Mouse (Mus musculus): Measurements from ENCODE around the gene Casc1.

The Casc1 gene

GRCm38 (mm10) chr6:145210816-145211338 is at the start of gene Casc1, which contains the start of gene Etfrf1:
TSS of gene Casc1 (minus strand) at chr6:145211005.
TSS of gene Etfrf1 (plus strand) at chr6:145211134.
- DNase-seq: peak; percentile 100

GRCm38 (mm10) chr6:145256701-145257073 is 45.9 kb upstream of the Casc1 start:
- peak; percentile 91 for DNase-seq

DNA sequence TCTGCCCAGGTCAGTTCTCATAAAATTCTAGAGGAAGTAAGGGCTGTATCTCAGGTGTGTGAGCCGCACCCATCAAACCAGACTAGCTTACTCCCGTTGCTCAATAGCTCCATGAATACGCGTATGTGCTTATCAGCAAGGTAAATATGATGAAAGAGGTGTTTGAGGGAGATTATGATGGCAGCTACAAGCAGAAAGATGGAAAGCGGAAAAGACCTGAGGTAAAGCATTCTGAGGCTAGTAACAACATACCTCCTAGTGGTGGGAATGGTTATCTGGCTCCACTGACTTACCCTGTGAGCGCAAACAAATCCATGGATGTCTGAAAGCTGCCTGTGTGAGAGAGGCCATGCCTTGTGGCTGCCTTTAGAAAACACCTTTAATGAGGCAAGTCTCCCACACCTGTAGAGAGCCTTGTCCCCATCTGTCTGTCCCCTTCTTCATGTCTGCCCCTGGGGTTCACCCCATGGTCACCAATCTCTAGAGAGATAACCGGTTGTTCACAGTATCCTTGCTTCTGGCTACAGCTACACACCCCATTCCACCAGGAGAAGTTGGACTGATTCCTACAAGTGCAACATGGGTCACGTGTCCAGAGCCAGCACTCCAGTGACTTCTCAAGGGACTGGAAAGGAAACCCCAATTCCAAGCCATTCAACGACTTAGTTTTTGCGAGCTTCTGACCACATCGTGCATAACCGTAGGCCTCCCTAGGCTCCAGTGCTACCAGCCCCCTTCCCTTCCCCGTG is 45.3 kb upstream of the Casc1 start:
- peak; percentile 97 for DNase-seq

GRCm38 (mm10) chr6:145250820-145251219 is 40.0 kb upstream of the Casc1 start:
- DNase-seq: no peak

GRCm38 (mm10) chr6:145250185-145250791 is 39.5 kb upstream of the Casc1 start, which contains the start of gene Kras:
TSS of gene Kras (minus strand) at chr6:145250239.
- DNase-seq: peak; percentile 99

GRCm38 (mm10) chr6:145249291-145250184 is 38.7 kb upstream of the Casc1 start:
- peak; percentile 97 for DNase-seq

DNA sequence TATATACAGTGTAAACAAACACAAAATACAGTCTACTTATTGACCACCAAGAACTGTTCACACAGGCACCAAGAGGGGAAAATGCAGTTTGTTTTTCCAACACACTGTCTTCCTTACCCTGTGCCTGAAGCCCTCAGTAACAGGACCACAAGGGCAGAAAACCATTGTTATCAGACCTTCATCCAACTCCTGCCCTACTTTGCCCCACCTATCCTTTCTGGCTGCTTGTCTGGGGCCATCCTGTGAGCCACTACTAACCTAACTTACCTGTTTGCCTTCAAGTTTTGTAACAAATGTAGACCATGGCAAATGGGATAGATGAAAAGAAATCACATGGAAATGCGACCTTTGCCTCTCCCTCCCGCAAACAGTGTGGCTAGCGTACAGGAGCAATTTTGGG is 37.1 kb upstream of the Casc1 start:
- peak; percentile 82 for DNase-seq

DNA sequence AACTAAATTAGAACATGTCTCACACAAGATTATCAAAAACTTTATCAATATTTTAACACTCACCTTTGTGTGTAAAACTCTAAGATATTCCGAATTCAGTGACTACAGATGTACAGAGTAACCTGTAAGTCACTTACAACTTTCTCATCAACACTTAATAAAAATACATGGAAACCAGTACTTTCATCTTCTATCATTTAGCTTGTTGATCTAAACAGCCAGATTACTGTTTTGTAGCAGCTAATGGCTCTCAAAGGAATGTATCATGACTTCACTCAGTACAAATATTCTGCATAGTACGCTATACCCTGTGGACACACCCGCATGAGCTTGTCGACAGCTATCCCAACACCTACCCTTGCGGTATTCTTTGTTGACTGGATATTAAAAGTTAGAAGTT is 36.0 kb upstream of the Casc1 start:
- DNase-seq: no peak

DNA sequence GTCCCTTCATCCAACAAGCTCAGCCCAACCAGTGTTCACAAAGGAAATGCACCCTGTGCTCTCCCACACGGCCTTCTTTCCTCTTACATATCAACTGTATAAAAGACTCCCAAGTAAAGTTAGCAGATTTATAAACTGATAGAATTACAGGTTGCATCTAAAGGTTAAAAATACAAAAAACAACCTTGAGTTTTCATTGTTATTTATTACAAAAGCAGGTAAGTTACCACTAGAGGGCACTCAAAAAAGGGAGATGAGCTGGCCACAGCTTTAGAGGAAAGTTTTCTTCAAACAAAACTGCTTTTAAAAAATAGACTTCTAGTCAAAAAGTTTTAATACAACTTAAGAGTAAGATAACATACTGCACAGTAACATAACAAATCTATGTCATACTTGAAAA is 31.7 kb upstream of the Casc1 start:
- no peak for DNase-seq

DNA sequence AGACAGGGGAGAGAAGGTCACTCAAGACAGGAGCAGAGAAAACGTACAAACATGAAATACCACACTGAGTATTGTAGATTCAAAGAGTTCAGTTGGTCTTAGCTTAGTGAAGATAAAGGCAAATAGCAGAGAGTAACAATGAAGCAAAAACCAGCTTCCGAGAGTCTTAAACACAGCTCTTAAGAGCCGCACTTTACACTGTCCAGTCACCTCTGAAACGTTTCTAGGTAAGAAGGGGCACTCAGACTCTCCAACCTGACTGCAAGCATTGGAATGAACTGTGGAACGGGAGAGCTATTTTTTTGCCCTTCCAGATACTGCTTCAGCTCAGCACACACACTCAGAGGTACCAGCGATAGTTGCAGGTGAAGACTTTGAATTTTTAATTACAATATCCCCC is 29.5 kb upstream of the Casc1 start:
- no peak for DNase-seq

- DNase-seq: peak; percentile 66
Measured at GRCm38 (mm10) chr6:145237148-145237547, 26.3 kb upstream of the Casc1 start.

- DNase-seq: peak; percentile 61
Measured at GRCm38 (mm10) chr6:145235367-145235766, 24.6 kb upstream of the Casc1 start.

GRCm38 (mm10) chr6:145234391-145234790 is 23.6 kb upstream of the Casc1 start:
- DNase-seq: no peak

DNA sequence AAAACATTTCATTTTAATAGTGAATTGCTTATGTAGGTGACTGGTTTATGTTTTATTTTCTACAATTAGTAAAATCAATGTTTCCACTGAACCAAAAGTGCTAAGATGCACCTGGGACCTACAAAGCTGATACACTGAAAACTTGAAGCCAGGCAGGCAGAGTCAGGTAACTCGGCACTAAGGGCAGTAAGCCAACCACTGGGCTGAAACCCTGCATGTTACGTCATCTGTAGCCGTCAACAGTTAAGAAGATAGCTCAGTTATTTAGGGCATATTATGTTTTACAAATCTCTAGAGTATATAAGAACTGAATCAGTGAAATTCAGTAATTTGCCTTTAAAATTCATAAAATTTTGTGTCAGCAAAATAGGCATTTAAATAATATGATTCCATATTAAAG is 15.5 kb upstream of the Casc1 start:
- no peak for DNase-seq

DNA sequence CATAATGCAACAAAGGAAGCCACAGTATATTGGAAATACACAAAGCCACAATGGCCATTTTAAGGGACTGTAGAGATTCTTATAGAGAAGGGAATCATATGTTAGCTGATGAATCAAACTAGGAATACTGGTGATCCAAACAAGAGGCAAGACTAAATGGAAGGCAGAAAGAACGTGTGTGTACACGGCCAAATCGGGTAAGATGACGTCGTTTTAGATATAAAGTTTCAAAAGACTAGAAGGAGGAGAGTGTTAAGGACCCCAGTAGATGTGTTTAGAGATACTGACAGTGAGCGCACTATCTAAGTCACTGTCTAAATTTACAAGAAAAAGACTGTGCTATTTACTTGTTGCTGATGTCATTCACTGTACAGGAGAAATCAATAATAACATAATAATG is 13.4 kb upstream of the Casc1 start:
- DNase-seq: no peak

GRCm38 (mm10) chr6:145215826-145216225 is 5.0 kb upstream of the Casc1 start:
- DNase-seq: no peak

DNA sequence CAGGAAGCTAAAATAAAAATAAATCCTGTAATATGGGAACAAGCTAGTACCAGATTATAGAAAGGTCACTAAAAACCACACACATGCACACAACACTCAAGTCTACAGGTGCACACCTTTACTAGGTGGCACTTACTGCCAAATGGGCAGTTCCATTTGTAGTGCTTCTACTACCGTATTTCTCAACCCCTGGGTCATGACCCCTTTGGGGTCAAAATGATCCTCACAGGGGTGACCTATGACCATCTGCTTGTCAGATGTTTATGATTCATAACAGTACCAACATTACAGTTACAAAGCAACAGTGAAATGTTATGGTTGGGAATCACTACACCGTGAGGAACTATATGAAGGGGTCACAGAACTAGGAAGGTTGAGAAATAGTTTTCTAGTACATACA is 3.1 kb upstream of the Casc1 start:
- DNase-seq: no peak

DNA sequence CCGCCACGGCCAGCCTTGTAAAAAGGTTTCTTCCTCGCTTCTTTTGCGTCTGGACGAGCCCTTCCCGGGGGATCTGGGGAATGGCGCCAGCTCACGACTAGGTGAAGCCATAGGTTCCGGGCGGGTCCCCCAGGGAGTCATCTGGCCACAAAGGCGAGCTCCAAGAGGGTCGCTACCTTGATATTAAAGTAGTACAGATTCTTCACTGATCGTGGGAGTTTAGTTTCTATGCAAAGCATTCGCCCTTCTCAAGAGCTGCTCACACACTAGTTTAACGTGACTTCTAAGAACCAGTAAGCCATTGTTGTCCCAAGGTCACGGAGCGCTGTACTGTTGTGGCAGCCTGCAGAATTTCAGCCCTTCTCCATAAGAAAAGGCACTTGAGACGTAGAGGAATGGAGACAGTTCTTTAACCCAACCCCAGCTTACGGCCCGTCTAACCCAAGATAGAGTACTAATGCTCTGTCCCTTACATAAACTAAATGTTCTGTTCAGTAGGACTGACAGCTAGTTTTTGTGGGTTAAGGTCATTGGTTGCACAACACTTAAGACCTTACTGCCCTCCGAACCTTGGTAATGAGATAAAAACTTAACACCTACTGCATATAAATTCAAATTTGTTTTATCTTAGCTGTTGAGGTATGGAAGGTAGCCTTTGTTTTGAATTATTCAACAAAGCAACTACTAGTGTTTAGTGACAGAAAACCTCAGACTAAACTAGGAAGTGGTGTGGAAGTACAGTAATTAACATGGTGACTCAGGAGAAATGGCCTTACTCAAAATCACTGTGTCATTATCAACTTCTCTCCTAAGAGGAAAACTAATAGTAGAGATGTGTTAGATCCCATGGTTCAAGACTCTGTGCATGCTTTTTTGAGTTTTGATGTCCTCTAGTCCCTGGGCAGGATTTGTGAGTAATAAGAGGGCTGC is 836 bp upstream of the Casc1 start:
- no peak for DNase-seq

DNA sequence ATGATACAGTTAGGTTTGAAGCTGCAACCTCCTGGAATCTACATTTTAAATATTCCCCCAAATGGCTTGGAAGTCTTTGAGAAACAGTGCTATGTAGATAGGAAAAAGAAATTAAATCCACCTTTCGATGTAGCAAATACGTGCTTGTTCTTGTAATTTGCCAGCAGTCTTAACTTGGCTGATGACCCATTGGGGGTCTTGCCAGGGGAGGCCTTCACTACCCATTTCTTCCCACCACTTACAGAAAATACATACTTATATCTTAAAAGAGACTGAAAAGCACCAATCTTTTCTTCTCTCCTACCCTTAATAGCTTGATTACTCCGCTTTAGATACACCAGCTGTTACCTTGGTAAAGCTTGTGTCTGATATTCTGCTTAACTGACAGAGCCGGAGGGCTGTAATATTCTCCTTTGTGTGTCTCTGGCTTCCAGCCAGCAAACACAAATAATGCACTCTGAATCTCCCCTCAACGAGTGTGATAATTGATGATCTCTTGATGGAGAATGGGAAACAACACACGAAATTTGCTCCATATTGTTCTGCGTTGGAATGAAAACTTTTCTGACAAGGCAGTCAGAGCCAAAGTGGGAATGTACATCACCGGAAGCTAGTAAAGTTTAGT is 637 bp downstream of the Casc1 start:
- DNase-seq: no peak

DNA sequence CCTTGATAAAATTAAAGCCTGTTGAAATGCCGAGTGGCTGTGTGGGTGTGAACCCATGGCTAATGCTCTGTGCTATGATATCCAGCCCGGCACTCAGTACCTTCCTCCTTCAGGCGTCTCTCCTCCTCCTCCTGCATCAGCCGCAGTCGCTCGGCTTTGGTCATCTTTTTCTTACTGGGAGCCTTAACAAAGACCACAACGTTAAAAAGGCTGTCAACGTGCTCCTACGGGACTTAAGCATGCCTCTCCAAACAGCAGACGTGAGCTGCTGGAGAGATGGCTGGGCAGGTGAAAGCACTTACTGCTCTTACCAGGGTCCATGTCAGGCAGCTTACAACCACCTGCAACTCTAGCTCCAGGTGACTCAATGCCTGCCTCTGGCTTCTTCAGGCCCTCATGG is 5.7 kb downstream of the Casc1 start:
- DNase-seq: peak; percentile 74

DNA sequence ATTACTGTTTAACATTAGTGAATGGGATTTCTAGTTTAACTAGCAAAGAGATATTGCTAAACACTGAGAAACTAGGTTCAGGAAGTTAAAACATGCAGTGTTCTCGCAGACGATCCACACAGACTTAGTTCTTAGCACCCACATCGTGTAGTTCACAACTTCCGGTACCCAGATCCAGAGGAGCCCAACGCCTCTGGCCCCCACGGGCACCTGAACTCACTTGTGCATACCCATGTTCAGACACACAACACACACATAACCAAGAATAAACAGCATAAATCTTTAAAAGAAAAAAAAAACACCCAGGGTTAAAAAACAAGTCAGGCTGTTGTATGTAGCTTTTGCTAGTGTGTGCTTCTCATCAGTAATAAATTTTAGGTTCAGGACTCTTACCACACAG is 6.4 kb downstream of the Casc1 start:
- DNase-seq: peak; percentile 79
